Mouse (Mus musculus) CD4-positive, CD25-positive, alpha-beta regulatory T cell, adult 2 months (primary cell): ENCODE measurements around the gene 5830411N06Rik.
A peak's percentile ranks its signal among the peaks of the same experiment; 100 is the strongest.

ENCODE experiments used
- DNase-seq: peaks from one replicate; pipeline ENCODE4 v3.0.0-alpha.2; 2012; ENCODE audit warnings: low read depth, low spot score

The 5830411N06Rik gene

GRCm38 (mm10) chr7:140247216-140247615 is at the start of gene 5830411N06Rik:
5830411N06Rik (plus strand) TSS chr7:140247284.
- no peak for DNase-seq

- DNase-seq: no peak
Measured at GRCm38 (mm10) chr7:140201090-140201489, 46.0 kb upstream of the 5830411N06Rik start.

- no peak for DNase-seq
Measured at GRCm38 (mm10) chr7:140205864-140206263, 41.2 kb upstream of the 5830411N06Rik start, which contains the start of gene Olfr524. Olfr524 (minus strand) TSS chr7:140205964.

GRCm38 (mm10) chr7:140206904-140207303 is 40.2 kb upstream of the 5830411N06Rik start:
- DNase-seq: peak; percentile 19

- DNase-seq: peak; percentile 51
Measured at GRCm38 (mm10) chr7:140208153-140208552, 38.9 kb upstream of the 5830411N06Rik start.

GRCm38 (mm10) chr7:140208677-140209076 is 38.4 kb upstream of the 5830411N06Rik start:
- DNase-seq: peak; percentile 57

GRCm38 (mm10) chr7:140213841-140214240 is 33.2 kb upstream of the 5830411N06Rik start:
- peak; percentile 35 for DNase-seq

- DNase-seq: no peak
Measured at GRCm38 (mm10) chr7:140217967-140218366, 29.1 kb upstream of the 5830411N06Rik start, which contains the start of gene Cd163l1. Cd163l1 (plus strand) TSS chr7:140218267.

- no peak for DNase-seq
Measured at GRCm38 (mm10) chr7:140219268-140219667, 27.8 kb upstream of the 5830411N06Rik start.

- DNase-seq: no peak
Measured at GRCm38 (mm10) chr7:140220375-140220774, 26.7 kb upstream of the 5830411N06Rik start.

- no peak for DNase-seq
Measured at GRCm38 (mm10) chr7:140224209-140224608, 22.9 kb upstream of the 5830411N06Rik start.

- DNase-seq: no peak
Measured at GRCm38 (mm10) chr7:140228476-140228875, 18.6 kb upstream of the 5830411N06Rik start.

- DNase-seq: no peak
Measured at GRCm38 (mm10) chr7:140231026-140231425, 16.1 kb upstream of the 5830411N06Rik start.

GRCm38 (mm10) chr7:140233696-140234095 is 13.4 kb upstream of the 5830411N06Rik start:
- no peak for DNase-seq

- DNase-seq: no peak
Measured at GRCm38 (mm10) chr7:140253780-140254299, 6.8 kb downstream of the 5830411N06Rik start.

- DNase-seq: no peak
Measured at GRCm38 (mm10) chr7:140295746-140296145, 48.7 kb downstream of the 5830411N06Rik start.

- no peak for DNase-seq
Measured at GRCm38 (mm10) chr7:140296876-140297275, 49.8 kb downstream of the 5830411N06Rik start.

GRCm38 (mm10) chr7:140299416-140299815 is 52.3 kb downstream of the 5830411N06Rik start:
- no peak for DNase-seq

- DNase-seq: no peak
Measured at GRCm38 (mm10) chr7:140319861-140320385, 72.8 kb downstream of the 5830411N06Rik start.

GRCm38 (mm10) chr7:140320558-140320957 is 73.5 kb downstream of the 5830411N06Rik start, which contains the start of gene Olfr525:
Olfr525 (plus strand) TSS chr7:140320858.
- DNase-seq: peak; percentile 12

- peak; percentile 61 for DNase-seq
Measured at GRCm38 (mm10) chr7:140321135-140321534, 74.1 kb downstream of the 5830411N06Rik start.

GRCm38 (mm10) chr7:140329766-140330304 is 82.8 kb downstream of the 5830411N06Rik start:
- DNase-seq: no peak

- no peak for DNase-seq
Measured at GRCm38 (mm10) chr7:140333717-140334116, 86.6 kb downstream of the 5830411N06Rik start, which contains the start of gene Olfr527. Olfr527 (plus strand) TSS chr7:140334017.
